Mouse (Mus musculus): ENCODE data around the gene Sipa1l3.

The Sipa1l3 gene

DNA sequence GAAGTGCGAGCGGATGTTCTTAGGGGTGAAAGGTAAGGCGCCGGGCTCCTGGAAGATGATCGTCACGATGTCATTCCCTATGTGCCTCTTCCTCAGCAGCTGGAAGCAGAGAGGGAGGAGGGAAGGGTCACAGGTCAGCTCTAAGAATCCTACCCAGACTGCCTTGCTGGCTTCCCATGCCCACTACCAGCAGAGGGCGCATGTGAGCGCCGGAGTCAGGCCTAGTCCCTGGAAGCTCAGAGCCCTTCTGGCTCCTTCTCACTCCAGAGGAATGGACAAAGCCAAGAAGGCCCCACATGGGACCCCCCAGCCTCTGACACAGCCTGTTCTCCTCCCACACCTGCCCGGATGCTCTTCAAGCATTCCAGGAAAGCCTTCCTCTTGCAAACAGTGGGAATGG, 135.2 kb downstream of the Sipa1l3 start:
- DNase-seq (ENCODE audit: extremely low read depth, low read depth) = peak; percentile 17

DNA sequence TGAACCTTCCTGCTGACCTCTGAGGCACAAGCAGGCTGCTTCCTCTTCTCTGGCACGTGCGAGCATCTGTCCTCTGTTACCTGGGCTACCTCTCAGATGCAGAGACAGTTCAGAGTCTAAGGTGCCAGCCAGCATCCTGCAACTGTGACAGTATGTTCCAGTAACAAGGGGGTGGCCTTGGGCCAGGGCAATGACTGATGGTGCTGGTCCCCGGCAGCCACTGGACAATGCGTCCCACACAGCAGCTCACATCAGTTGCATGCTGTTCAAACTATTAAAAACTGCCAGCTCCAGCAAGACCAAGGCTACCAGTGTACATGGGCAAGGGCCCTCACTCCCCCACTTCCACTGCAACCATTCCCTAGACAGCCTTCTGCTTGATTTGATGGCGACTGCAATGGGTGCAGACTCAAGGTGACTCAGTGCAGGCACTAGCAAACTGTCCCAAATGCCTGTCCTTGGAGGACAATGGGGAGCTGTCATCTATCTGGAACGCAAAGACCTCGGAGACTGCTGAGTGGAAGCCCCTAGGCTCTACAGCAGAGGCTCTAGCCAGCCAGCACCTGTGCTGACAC, 136.9 kb downstream of the Sipa1l3 start:
- no peak for DNase-seq (ENCODE audit: extremely low read depth, low read depth)

DNA sequence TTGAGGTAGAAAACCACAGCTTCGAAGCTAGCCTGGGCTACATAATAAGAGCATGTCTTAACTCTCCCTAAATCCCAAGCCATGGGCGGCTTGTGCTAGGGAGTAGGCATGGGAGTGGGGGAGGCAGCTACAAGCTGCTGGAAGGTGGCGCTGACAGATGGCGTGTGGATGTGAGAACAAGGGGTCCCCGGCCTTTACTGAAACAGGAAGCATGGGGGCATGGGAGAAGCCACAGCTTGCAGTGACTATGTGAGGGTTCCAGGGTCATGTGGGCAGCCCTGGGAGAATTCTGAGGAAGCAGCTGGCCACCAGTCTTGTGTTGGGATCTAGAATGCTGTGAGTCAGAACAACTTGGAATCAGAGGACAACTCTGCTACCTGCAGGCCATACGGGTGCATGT, 144.4 kb downstream of the Sipa1l3 start:
- no peak for DNase-seq (ENCODE audit: extremely low read depth, low read depth)

DNA sequence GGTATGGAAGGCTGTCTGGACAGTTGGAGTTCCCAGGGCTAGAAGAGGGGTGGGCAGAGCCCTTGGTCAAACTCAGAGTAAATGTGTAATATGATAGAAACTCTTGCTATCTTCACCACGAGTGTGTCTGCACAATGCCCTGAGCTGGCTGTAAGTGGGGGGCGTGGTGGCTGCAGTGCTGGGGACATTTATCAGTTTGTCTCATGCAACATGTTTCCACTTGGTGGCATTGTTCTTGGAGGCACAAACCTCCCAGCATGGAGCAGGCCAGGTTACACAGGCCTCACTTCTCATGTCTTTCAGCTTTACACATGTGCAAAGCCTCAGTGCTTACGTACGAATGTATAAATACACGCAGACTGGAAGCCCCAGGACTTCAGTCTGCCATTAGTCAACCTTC, 146.3 kb downstream of the Sipa1l3 start:
- no peak for DNase-seq (ENCODE audit: extremely low read depth, low read depth)

DNA sequence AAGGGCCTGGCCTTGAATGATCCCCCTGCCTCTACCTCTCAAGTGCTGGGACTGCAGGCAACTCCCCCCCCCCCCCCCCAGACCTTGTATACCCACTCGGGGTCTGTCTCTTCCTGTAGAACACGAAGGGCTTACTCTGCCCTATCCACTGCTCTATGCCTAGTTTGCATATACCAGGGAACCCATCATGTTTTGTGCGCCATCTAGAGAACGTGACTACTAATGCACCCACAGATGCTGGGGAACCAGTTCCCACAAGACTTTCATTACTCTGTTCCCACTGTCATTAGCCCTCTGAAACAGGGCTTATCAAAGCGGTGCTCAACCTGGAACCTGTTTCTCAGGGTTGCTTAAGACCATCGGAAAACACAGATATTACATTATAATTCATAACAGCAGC, 148.4 kb downstream of the Sipa1l3 start:
- no peak for DNase-seq (ENCODE audit: extremely low read depth, low read depth)

DNA sequence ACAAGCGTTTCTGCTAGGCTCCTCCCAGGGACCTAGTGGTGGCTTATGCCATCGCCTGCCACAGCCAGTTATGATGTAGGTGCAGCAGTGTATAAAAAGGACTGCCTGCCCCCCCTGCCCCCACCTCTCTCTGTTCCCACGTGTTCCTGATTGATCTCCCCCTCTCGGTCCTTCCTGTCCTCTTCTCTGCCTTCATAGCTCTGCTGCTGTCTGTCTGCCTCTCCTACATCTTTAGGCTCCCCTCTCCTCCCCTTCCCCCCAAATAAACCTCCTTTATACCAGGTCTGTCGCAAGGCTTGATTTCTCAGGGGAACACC, 150.5 kb downstream of the Sipa1l3 start:
- no peak for DNase-seq (ENCODE audit: extremely low read depth, low read depth)

DNA sequence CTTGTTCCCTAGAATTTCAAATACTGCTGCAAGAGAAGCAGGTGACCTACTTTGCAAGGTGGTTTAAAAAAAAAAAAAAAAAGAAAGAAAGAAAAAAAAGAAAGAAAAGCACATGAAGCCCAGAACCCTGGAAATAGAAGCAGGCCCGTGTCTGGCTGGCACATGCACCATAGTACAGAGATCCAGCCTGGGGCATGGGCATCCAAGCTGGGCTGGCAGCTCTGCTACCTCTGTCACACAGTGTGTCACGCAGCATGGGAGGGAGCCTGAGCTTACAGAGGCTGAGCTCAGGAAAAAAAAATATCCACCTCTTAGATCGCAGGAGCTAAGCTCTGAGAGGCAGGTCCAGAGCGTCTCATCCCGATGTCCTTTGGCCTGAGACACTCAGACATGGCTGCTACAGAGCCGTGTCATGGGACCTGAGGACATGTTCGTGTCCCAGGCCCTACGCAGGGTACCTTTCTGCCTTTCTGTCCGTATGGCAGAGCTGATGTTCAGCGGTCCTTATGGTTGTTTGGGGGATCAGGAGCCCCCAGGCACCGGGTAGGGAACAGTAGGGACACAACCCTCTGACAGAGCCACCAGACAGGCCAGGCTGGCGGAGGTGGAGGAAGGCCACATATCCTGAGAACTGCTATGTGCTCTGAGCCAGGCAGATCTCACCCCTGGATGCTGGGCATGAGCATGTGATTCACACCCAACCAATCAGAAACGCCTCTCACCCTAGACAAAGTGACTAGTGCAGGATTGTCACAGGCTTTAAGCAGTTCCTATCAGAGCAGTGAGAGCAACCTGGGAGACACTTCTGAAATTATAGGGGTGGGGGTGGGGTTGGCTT, 151.1 kb downstream of the Sipa1l3 start:
- no peak for DNase-seq (ENCODE audit: extremely low read depth, low read depth)

DNA sequence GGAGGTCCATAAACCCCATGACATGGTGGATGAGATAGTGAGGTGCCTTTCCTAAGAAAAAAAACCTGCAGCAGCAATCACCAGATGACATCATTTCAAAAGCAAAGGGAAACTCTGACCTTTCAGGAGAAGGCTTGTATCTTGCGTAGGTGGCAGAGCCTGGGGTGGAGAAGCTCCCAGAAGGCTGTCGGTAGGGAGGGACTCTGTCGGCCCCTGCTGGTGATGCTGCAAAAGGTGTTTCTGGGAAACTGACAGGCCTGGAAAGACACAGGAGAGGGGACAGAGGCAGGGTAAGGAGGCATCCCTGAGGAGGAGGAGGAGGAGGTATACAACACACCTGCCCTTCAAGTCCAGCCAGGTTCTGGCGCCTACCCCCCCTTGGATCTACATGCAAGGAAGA, 154.4 kb downstream of the Sipa1l3 start:
- DNase-seq (ENCODE audit: extremely low read depth, low read depth) = no peak

DNA sequence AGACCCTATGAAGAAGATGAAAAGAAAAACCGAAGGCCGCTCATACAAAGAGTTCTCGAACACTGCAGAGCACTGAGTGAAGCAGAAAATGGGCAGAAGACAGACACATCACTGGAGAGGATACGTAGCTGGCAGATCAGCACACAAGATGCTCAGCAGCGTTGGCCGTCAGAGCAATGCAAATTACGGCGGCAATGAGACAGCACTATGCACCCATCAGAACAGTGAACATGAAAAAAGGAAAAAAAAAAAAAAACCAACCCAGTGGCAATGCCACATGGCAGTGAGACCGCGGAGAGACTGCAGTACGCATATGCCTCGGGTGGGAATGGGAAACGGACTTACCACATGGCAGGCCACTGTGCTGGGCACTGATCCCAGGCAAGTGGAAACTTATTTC, 156.9 kb downstream of the Sipa1l3 start:
- DNase-seq (ENCODE audit: extremely low read depth, low read depth) = no peak

DNA sequence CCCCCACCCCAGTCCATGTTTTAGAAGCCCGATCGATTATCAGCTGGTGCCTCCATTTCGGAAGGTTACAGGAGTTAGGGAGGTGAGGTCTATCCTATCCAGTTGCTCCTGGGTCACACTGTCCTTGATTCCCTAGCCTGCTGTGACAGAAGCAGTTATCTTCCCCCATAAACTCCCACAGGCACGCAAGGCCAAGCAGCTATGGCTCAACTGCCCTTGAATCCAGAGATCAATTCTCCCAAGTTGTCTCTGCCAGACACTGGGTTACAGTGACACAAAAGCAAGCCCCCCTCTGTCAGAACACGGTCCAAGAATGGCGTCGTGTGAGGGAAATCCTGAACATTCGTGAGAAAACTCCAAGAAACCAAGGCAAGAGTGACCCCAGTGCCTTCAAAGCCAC, 163.0 kb downstream of the Sipa1l3 start:
- DNase-seq (ENCODE audit: extremely low read depth, low read depth) = no peak

DNA sequence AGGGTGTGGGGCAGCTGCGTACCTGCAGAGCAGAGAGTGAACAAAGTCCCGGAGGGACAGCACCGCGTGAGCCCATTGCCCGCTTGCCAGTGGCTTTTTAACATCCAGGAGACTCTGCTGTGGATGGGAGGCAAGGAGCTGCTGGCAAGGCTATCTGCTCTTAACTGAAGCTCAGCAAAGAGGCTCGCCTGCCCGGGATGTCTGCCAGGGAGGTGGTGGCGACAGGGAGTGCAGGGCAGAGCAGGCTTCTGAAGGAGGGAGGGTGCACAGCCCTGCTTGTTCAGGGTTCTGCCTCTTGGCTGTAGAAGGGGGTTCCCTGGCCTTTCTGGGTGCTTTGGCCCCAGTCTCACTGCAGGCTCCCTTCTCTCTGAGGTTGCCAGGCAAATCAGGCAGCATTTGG, 164.3 kb downstream of the Sipa1l3 start:
- no peak for DNase-seq (ENCODE audit: extremely low read depth, low read depth)

DNA sequence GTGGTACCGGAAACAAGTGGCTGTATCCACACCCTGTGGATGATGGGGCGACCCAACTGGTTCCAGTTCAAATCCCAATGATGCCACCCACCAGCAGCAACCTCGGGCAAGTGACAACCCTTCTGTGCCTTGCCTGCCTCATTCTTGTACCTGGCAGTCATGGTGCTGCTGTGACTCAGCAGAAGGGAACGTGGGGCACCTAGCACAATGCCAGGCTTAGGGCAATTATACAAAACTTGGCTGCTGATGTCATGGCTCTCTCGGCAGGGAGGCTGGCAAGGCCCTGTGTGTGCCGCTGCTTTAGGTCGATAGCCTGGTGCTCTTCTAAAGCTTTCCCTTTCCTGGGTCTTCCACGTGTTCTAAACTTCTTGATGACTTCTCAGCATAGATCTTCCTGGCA, 166.2 kb downstream of the Sipa1l3 start:
- no peak for DNase-seq (ENCODE audit: extremely low read depth, low read depth)

DNA sequence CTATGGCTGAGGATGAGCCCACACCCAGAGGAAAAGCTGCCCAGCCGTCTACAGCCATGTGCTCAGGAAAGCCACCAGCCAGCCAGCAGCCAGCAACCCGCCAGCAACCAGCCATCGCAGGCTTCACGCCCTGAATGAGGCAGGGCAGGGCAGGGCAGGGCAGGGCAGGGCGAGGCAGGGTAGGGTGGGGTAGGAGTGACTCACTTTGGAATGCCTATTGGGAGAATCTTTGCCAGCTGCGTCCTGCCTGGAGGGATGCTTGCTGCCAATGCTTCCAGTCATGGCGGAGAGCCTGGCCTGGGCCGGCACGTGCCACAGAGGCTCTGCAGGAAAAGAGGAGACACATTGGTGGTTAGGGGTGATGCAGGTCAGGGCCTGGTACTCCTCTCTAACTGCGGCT, 168.0 kb downstream of the Sipa1l3 start:
- no peak for DNase-seq (ENCODE audit: extremely low read depth, low read depth)

DNA sequence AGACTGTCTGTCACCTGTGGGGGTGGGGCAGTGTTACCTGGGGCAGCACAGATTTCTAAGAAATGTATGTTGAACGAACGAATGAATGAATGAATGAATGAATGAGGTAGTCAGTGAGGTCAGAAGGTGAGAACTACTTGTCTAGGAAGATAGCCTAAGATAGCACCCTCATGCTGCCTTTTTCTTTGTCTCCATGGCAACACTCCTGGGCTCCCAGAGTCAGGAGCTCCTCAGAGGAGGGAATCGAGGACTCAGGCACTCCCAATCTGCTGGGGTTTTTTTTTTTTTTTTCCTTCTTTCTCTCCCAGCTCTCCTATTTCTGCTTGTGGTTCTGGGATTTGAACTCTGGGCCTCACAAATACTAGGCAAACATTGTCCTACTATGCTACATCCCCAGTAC, 172.2 kb downstream of the Sipa1l3 start:
- DNase-seq (ENCODE audit: extremely low read depth, low read depth) = no peak

DNA sequence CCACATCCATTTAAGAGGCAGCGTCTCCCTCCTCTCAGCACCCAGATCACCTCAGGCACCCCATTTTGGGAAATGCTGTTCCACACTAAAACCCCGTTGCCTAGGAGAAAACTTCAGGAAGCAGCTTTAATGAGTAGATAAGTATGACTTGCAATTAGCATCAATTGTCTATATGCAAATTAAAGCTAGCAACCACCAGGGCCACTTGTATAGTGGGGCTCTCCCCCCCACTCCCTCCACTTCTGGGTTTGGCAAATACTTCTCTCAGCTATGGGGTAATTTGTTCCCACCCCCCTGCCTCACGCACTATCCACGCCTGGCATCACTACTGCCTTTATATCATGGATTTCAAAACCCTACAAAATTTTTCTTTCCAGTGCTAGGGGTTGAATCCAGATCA, 172.9 kb downstream of the Sipa1l3 start:
- no peak for DNase-seq (ENCODE audit: extremely low read depth, low read depth)

DNA sequence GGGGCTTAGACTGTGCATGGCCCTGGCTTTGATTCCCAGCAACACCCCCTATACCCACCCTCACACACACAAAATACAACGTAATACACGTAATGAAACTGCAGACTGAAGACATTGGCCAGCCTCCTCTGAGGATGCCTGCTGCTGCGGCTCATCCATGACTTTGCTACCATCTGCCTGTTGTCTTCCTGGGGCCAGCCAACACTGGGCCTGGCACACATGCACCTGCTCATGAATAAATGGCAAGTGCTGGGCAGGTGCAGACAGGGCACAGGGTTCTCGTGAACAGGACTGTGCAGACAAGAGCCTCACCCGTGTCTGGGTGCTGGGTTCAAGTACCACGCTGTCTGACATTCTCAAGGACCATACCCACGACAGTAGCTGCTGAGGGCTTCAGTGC, 174.7 kb downstream of the Sipa1l3 start:
- no peak for DNase-seq (ENCODE audit: extremely low read depth, low read depth)

DNA sequence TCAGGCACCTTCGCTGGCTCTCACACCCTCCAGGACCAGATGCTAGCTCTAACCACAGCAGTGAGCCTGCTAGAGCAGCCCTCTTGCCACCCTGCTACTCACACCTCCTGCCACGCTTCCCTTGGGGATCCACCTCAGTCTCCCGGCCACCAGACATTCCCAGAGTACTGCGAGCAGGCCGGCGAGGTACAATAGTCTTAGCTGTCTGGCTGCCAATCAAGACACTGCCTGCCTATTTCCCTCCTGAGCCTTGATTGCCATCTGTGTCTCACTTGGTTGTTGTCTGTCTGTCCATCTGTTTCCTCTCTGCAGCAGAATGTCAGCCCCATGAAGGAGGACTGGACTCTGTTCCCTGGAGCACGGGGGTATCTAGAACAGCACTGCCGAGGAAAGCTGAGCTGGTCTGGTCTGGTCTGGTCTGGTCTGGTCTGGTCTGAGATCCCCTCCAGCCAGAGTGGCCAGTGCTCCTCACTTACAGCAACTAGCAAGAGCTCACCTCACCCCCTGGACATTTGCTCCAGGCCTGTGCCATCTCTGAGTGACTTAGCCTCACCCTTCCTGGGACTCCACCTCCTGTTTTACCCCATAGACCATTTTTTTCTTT, 175.8 kb downstream of the Sipa1l3 start:
- no peak for DNase-seq (ENCODE audit: extremely low read depth, low read depth)

DNA sequence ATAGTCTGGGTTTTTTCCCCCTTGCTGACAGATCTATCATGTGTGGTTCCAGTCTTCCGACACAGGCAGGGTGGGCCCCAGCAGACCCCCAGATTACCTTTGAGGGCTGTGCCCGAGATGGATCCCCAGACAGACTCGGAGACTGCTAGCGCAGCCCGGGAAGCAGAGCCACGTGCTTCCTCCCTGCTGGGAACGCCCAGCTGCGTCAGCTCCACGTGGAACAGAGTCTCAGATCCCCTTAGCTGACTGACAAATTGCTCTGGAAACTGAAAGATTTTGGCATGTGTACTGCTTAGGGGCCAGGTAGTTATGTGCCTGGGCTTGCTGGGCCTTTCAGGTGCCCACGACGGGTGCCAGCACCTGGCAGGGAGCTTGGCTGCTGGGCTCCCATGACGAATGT, 176.7 kb downstream of the Sipa1l3 start:
- DNase-seq (ENCODE audit: extremely low read depth, low read depth) = no peak

DNA sequence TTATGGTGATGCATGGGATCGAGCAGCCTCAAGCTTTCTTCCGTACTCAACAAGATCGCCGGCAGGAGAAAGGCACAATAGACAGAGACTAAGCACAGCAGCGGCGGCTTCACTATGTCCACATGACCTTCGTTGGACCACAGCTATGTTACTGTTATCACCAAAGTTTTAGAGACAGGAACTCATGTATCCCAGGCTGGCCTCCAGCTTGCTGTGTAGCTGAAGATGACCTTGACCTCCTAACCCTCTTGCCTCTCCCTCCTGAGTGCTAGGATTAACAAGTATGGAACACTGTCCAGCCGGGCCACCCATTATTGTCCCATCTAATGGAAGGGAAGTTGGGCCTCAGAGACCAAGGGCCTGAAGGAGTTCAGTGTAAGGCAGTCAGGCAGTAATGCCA, 177.6 kb downstream of the Sipa1l3 start:
- no peak for DNase-seq (ENCODE audit: extremely low read depth, low read depth)

DNA sequence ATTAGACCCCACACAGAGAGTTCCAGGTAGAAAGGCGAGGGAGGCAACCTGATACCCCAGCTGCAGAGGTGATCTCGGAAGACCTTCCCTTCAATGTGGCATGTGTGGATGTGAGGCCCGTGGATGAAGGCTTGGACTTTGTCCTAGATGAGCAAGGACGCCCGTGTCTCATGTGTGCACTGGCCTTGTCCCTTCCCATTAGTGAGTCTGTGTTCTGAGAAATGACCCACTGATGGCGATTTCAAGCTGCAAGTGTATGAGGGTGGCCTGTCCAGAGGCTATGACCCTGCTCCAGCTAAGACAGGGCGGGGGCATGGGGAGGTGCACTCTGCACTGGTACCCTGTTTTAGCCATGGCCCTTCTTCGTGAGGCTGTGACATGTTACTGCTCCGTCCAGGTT, 178.2 kb downstream of the Sipa1l3 start:
- DNase-seq (ENCODE audit: extremely low read depth, low read depth) = no peak

DNA sequence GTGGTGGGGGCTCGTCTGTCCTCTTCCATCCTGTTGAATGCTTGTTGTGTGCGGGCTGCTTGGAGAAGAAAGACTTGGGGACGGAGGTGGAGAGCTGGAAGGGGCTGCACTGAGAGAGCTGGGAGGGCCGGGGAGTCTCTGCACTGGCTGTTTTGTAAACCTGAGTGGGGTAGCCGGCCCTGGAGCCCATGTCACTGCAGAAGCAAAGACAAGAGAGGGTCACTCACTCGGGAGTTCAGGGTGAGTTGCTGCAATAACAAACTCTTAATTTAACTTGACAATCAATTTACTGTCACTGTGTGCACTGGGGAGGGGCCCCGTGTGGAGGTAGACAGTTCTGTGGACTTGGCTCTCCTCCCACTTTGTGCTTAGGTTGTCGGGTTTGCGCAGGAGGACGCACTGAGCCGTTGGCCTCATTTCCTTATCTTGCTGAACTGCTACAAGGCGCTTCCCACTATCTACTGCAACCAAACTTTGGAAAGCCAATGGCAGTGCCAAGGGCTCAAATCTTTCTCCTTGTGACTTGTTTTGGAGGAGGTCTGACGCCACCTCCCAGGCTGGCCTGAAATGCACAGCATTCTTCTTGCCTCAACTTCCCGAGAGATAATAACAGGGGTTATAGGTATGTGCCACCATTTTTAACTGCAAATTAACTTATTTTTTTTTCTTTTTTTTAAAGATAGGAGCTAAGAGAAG, 179.3 kb downstream of the Sipa1l3 start:
- peak; percentile 99 for DNase-seq (ENCODE audit: extremely low read depth, low read depth)

DNA sequence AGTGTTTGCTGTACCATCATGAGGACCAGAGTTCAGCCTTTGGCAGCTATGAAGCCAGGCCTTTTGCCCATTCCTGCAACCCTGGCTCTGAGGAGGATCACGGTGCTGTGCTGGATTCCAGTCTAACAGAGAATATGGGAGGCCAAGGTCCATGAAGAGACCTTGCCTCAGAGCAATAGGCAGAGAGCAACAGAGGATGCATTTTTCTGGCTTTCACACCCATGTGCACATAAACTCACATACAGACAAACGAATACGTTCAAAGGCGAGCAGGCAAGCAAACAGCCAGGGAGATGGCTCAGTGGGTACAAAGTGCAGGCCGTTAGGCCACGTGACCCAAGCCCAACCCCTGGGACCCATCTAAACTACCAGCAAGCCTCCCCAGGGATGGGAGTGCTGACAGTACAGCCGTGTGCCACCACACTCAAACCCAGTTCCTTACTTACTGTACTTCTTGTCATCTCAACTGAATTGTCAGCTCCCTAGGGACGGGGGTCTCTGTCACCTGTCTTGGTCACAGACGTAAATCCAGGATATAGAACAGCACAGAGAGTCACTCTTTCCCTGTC, 180.0 kb downstream of the Sipa1l3 start:
- DNase-seq (ENCODE audit: extremely low read depth, low read depth) = peak; percentile 55

Measured in MEL-GATA-1-ER (cell line).